Mouse (Mus musculus): ENCODE data around the gene Acat1.

GRCm38 (mm10) chr9:53598631-53599030 lies 11.6 kb downstream of the Acat1 start:
- no peak for TF ChIP-seq CTCF (IDR thresholded peaks at IDR 0.05; ENCODE audit: low read depth)
- no peak for TF ChIP-seq EP300 (IDR thresholded peaks at IDR 0.05; ENCODE audit: low read depth)
